Mouse (Mus musculus): ENCODE results near the gene Dlg2. TPM values are rescaled to one million over a fixed set of nuclear protein-coding genes. Genes with fewer than 3 reads are reported as not detected.
"Not testable (repeated sequence)": the region's sequence is repeated elsewhere in the genome, so short reads cannot be mapped to it uniquely, and the experiment has no call there.

Dlg2 gene
- polyA plus RNA-seq, 1 experiment from 2014 or later = 13.7 TPM

DNA sequence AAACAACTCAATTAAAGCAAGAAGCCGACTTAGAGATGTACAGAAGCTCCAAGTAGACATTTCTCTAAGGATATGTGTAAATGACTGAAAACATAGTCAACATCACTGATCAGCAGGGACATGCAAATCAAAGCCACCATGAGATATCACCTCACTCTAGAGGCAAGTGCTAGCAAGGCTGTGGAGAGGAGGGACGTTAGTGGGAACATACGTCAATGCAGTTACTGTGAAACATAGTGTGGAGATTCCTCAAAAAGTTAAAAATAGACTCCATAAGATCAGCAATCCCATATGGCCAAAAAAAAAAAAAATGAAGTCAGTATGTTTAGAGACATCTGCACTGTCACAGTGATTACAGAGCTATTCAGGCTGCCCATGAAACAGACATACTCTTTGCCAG is 349.2 kb downstream of the Dlg2 start:
- no peak for DNase-seq (ENCODE audit: low spot score)

DNA sequence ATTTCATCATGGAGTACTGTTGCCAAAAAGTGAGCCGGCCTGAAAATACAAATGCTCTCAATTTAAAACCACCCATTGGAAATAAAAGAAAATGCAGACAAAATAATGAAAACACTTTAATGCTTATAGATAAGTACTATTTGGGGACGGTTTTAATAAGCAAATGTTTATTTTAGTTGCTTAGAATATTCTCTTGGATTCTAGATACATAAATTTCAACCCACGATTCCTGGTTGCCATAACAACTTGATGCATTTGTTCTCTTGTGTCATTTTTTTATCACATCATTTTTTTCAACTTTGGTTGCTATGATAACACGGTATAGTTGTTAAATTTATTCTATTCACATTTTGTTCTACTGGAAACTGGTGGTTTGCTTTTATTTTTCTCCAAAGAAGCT is 364.8 kb downstream of the Dlg2 start:
- no peak for DNase-seq (ENCODE audit: low spot score)

DNA sequence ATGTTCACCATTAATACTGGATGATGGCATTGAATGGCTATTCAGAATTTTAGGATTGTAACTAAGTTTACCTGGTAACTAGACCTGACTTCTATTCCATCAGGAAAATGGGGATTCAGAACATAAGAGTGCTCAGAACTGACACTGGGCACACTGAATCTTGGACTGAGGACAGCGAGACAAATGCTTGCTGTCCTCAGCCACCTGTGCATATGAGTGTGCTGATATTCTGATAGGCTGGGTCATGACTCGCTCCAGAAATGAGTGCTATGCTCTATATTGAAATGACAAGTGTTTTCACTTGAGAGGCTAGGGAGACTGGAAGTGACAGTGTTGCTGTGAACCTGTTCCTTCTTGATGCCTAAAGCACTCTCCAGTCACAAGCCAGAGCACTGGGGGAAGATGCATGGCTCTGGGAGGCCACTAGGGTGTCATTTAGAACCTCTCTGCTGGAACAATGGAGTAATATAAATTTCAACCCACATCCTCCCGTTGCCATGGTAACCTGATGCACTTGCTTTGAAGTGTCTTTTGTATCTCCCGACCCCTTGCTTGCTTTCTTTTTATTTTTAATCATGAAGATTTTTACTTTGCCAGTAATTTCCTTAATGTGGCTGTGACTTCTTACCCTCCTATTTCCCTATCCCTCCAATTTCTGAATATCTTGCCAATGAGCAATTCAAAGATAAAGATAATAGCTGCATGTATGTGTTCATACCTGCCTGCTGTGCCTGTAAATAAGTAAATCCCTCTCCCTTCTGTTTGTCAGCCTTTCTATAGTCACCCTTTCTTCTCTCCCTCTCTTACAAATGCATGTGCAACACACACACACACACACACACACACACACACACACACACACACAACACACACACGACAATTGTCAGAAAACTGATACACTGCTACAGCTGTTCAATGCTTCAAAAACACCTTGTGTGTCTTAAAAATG is 367.1 kb downstream of the Dlg2 start:
- DNase-seq (ENCODE audit: low spot score) = no peak

DNA sequence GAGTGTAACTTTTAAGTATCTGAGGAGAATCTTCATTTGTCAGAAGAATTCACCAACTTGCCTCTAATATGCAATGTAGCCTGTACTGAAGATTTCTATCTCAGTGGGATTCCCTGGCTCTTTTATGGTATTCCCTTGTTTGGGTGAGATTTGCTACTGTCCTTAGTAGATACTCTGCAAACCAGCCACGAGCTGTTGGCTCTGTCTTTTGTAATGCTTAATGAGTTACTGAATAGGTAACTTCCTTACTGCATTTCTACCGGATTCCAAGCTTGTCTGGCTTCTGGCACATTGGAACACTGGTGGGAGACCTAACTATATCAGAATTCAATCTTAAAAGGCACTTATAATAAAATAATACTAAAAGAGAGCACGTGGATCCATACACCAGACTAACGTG is 400.3 kb downstream of the Dlg2 start:
- DNase-seq (ENCODE audit: low spot score) = not testable (repeated sequence)

DNA sequence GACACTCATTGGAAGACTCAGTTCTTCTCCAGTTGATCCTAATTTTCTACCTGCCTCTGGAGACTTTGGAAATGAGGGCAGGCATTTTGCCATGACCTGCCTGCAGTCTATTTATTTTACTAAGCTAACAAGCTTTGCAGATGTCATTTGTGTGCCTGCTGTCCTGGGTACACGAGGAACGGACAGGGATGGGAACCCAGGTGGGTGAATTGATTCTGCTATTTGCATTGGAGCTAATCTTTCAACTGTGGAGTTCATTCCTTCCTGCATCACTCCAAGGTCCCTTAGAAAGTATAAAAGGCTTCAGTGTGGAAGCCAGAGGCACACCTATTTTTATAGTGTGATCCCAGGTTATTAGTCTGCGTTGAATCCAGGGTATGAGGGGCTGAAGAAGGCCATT is 406.3 kb downstream of the Dlg2 start:
- DNase-seq (ENCODE audit: low spot score) = no peak

DNA sequence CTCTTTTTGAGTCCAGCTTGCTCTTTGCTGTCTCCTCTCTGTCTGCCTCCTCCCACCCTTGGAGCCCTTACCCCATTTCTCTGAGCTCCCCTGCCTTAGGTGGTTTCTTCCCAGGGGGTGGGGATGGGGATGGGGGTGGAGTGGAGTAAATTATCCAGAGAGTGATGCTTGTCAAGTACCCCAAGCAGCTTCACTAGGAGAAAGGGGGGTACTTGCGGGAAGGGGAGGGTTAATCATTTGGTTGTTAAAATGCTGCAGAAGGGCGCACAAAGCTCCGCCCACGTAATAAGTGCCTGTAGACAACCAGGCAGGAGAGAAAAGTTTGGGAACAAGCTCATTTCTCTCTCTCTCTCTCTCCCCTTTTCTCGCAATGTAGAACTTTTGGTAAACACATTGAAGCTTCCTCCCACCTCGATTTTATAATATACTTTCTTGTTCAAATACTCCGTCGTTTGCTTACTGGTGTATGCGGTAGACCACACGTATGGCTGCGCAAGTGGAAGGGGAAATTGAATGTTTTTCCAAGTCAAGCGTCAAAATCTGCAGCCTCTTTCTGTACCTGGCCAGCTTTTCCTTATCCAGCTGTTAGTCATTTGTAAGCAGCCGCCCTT is 410.0 kb downstream of the Dlg2 start:
- no peak for DNase-seq (ENCODE audit: low spot score)

DNA sequence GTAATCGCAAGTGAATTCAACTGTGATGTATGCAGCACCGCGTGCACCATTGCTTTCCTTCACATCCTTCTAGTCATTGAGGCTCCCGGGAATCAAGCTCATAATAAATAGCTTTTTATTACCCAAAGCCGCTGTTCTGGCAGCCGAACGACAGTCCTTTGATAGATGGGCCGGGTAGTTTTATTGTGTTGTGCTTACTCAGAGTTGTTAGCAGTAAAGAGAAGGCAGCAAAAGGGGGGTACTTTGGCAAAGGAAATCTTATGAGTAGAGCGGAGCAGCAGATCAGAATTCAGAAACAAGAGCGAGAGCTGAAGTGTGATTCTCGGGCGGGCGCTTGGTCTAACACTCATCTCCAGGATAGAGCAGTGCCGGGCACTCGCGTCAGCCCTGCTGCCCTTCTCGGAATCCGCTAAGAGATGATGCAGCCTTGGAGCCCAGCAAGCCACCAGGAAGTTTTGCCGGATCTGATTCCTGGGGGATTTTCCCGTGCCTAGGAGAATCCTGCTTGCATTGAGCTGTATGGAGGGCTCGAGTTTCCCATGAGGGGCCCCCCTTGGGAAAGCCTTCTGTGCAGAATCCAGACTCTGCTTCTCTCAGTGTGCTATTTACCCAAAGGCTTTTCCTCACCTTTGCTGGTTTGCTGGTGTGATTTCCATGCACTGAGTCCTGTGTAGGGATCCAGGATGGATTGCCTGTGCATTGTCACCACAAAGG is 410.7 kb downstream of the Dlg2 start:
- no peak for DNase-seq (ENCODE audit: low spot score)

DNA sequence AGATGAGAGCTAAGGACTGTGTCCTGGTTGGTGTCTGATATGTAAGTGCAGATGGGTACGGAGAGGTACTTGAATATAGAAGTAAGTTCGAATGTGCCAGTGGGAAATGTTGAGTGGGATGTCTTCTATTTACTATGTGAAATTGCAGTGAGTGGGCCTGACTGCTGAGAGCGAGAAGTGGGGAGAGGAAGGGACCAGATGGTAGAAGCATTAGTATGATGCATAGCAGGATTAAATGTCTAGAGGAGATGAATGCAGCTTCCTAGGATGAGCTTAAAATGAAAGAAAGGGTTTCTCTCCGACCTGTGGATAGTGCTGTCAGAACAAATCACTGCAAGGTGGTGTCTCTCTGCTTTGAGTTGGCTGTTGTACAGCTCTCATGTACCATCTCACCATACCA is 451.0 kb downstream of the Dlg2 start:
- no peak for DNase-seq (ENCODE audit: low spot score)

DNA sequence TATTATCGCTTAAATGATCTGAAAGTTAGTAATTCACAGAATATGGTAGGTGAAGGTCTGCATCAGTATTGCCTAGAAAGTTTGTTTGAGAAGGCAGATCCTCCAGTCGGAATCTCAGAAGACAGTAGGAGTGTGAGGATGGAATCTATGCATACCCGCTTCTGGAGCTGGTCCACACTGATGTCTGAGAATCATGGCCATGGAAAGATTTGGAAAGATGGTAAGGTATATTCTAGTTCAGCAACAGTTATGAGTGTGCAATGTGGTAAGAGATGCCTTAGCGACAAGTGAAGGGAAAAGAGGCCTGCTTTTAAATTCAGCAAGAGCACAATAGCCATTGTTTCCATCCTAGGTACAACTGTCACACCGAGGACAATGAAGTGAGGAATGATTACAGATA is 464.3 kb downstream of the Dlg2 start:
- no peak for DNase-seq (ENCODE audit: low spot score)

DNA sequence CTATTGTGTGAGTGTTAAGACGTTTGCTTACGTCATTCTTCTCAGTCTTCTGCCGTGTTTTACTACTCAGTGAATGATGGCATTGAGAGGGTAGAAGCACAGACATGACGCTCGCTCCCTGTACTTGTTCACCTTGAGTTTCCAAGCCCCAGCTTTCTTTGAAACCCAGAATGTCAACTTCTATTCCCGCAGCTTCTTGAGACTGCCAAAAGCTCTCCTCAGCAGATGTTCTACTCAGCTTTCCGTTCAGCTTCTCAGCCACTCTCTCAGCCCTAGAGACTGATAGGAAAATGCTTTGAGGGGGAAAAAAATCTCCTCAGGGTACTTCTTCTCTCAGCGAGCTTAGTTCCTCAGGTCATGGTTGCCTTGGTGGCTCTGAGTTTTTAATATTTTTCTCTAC is 470.6 kb downstream of the Dlg2 start:
- no peak for DNase-seq (ENCODE audit: low spot score)

DNA sequence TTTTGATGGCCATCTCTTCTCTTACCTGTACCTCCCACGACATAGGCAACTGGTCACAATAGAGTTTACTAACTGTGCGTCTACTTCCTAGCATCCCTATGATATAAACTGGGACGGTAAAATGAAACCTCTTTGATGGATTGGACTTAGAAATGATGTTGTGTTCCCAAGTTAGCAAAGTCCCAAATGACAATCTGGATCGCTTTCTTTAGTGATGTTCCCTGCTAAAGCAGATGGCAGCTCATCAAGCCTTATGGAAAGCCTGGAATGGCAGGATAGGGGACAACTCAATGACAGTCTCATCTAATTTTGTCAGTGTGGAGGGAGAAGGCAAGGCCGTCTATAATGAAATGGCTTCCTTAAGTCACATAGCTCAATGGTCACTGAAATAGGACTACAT is 472.7 kb downstream of the Dlg2 start:
- DNase-seq (ENCODE audit: low spot score) = no peak

DNA sequence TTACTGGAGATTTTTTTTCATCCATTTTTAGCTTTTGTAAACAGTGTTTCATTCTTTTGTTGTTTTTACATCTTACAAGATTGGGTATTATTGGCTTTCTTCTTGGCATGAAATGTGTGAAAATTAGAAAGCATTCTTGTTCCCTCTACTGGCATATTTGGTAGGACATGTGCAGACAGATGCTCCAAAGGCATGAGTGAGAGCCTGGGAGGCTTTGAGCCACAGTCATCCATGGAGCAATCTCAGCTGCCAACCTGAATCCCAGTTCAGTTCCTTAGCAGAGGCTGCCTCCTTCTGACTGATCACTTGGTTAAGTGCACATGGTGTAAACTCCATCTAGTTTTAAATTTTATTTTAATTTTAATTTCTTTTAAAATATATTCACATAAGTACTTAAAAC is 500.8 kb downstream of the Dlg2 start:
- DNase-seq (ENCODE audit: low spot score) = no peak

DNA sequence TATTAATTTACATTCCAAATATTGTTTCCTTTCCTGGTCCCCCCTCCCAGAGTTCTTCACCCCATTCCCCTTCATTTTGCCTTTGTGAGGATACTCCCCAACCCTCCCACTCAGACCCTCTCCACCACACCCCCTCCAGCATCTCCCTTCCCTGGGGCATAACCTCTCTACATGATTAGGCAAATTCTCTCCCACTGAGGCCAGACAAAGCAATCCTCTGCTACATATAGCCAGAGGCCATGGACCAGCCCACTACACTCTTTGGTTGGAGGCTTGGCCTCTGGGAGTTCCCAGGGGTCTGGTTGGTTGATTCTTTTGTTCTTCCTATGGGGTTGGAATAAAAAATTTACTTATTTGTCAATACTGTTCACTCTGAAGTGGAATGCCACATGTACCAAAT is 505.6 kb downstream of the Dlg2 start:
- no peak for DNase-seq (ENCODE audit: low spot score)

DNA sequence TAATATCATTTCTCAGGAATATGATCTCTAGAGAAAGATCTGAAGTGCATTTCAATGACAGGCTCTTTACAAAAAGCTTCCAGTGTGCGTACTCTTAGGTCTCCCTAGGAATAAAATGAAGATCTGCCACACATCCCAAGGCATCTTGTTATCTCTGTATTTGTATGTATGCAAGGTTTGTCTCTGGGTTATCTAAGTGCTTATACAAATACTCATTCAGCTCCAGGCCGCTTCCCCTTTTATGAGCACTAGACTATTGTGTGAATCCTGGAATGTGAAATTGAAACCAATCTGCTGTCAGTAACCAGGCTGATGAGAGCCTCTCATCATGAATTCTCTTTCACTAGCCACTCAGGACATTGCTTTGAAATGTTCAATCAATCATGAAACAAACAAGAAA is 534.2 kb downstream of the Dlg2 start:
- no peak for DNase-seq (ENCODE audit: low spot score)

DNA sequence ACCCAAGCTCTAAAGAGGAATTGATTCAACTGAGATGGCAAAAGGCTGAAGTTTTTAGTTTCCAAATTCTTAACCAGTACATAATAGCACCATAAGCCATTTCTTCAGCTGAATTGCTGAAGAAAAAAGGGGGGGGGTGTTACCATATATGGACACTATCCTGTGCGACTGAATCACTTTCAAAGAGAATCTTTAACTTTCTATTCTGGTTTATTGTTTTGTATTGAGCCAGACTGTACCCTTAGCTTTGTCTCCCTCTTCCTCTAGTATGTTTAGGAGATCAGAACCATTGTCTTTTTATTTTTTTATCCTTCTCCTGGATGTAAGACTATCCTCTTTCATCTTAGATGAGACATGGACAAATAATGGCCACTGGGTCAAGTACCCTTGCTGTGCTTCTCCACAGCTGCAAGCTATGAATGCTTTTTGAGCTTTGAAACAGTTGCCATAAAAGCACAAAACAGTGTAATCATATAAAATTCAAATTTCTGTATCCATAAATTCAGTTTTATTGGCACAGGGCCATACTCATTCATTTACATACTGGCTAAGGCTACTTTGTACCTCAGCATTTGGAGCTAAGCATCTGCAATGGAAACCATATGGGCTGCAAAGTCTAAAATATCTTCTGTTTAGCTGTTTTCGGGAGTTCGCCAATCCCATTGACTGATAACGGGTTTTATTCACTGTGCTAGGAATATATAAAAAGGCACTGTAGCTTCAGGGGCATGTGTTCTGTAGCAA is 568.7 kb downstream of the Dlg2 start:
- no peak for DNase-seq (ENCODE audit: low spot score)

DNA sequence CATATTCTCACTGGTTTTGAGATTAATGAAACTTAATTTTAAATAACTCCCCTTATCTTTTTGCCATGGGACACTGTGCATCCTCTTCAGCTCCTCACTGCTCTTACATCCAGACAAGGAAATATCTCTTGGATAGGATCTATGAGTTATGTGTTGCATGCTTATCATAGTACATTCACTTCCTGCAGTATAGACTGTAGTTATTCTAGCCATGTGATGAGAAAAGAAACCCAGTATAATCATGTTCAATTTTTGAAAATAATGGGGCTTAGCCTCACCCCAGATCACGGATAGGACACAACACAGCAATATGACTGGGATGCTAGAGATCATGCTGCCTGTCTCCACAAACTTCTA is 569.2 kb downstream of the Dlg2 start:
- DNase-seq (ENCODE audit: low spot score) = no peak

DNA sequence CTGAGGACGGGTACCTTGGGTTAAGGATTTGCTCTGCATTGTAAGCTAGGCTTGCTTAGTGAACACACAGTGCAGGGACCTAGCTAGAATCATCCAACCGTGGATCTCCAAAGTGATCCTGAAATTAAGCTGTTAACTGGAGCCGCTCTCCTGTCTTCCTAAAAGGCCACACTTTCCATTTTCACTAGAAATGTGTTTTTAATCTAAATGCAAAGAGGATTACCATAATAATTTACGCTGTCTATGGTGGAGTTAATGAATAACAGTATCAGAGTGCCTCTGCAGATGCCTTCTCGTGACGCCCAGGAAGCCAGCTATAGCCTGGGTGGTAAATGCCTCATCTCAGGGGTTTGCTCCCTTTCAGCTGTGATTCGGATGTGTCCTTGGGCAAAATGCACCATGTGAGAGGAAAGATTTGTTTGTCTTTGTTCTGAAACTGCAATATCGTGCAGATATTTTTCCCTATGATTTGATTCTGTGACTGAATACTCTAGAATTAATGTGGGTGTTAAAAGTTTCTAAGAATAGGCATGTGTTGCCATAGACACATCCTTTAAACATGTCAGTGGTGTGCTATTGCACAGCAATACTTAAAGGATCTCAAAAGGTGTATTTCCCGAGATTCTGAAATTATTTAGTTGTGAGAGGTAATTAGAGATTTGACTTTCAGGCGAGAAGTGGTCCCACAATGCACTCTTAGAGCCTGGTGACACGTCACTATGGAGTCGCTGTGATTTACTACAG is 587.0 kb downstream of the Dlg2 start:
- no peak for DNase-seq (ENCODE audit: low spot score)

DNA sequence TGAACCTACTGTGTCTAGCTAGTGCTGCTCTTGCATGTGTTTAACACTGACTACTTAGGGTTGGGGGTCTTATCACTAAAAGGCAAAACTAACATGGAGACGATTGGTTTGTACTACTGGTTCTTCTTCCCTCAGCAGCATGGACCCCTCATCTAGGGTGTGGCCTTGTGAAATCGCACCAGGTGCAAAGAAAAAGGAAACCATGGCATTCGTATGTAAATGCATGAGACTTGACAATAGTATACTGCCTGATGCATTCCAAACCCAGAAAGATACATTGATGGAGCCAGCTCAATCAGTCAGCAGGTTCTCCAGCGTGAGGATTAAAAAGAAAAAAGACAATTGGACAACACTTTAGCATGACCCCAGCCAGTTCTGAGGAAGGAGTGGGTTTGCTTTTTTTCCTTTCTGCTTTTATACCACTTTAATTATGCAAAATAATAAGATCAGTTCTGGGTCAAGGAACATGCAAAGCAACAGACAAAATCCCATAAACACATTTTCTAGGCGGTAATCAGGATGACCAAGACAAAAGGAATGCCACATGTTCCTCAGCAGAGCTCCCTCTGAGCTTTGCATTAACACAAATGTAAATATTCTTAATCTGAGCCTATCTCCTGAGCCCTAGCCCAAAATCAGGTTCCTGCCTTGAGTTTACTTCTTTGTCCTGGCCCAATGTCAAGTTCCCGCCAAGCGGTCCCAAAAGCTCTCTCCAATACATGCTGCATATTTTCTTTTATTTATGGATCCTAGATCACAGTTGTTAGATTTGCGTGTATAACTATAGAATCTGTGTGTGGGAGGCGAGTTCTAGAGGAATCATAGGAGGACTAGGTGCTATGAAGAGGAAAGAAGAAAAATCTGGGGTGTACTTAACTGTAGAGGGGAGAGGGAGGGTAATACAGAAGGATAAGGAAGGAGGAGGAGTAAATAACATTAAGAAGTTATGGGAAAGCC is 595.6 kb downstream of the Dlg2 start:
- DNase-seq (ENCODE audit: low spot score) = no peak

DNA sequence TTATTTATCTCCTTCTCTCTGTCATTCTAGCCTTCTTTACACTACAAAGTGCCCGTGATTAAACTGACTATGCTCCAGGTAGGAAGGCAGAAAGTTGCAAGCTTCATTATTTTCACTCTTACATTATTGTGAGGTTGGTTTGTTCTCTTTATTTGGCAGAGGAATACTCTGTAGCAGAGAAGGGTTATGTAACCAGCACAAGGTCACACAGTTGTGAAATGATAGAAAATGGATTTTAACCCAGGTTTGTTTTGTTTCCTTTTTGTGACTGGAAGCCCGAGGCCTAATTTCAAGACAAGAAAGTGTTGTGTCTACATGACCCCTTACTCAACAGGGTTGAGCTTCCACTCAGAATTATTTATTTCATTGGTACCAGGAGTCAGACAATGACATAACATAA is 609.6 kb downstream of the Dlg2 start:
- DNase-seq (ENCODE audit: low spot score) = no peak
